Comparison of ENCODE assay signal across 8 mouse cellular contexts in the genomic region with DNA sequence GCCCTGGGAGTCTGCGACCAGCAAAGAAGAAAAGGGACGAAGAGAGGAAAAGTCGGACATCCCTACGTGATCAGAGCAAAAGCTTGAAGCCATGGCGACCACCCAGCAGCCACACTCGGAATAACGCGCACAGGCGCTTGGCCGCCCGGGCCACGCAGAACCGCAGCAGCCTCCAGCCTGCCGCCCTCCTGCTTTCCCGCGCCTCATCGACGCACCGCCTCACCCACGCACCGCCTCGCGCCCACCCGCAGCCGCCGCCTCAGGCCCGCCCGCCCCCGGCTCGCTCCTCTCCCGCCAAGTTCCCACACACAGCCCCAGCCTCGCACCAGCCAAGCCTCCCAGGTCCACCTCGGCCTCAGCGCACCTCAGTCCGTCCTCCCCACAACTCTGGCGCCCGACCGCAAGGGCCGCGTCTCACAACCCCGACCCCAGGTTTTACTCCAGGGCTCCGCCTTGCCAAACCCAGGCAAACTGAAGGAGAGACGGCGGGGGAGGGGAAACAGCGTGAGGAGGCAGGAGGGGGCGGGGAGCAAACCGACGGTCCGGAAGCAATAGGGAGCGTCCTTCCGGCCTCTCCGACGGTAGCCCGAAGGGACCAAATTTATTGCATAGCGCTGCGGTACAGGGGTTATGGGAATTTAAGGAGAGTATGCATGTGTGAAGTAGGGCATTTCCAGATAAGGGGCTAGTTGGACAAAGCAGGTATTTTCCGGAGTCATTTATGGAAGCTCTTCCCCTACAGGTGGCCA. TPM values are rescaled to one million over a fixed set of nuclear protein-coding genes. Genes with fewer than 3 reads are reported as not detected.
DNase-seq lines count a peak whose midpoint lies in the region; ATAC-seq and TF ChIP-seq lines count a peak whose summit lies in the region.
"Not testable (repeated sequence)": the region's sequence is repeated elsewhere in the genome, so short reads cannot be mapped to it uniquely, and the experiment has no call there.

Gene Setdb1 (minus strand): TSS at position 502 of the 749 bp plus-strand sequence.

- DNase-seq in 3134 (ENCODE audit: extremely low read depth, insufficient read length, low spot score), result peak; percentile 88
- DNase-seq in adrenal gland, postnatal 36 days, result peak; percentile 95 to 97
- DNase-seq in heart, adult 18-20 months, result peak; percentile 96 to 98
- DNase-seq in kidney, adult 2 months, result peak; percentile 96
- DNase-seq in spleen, adult 2 months (ENCODE audit: low read depth in 1 of 2, low spot score in 2 of 2), result peak; percentile 78 to 93

- peak; percentile 87 for ATAC-seq in embryonic facial prominence, embryonic 13.5 days (ENCODE audit: insufficient number of reproducible peaks, insufficient read depth, low FRiP score, low TSS enrichment, low read depth)
- ATAC-seq in limb, embryonic 12.5 days (ENCODE audit: insufficient number of reproducible peaks, insufficient read depth, low FRiP score, low TSS enrichment, low read depth), result peak; percentile 91
- ATAC-seq in midbrain, embryonic 15.5 days (replicated peaks), result peak; percentile 97

- peak within 1 kb of the TSS; percentile 49 for H3K4me2 ChIP-seq in embryonic facial prominence, embryonic 13.5 days
- peak within 1 kb of the TSS; percentile 47 for H3K4me2 ChIP-seq in limb, embryonic 12.5 days
- peak within 1 kb of the TSS; percentile 44 for H3K4me2 ChIP-seq in midbrain, embryonic 15.5 days

- under 1% methylated on average over 31 of the region's 57 CpGs for WGBS in embryonic facial prominence, embryonic 13.5 days
- under 1% methylated on average over 36 of the region's 57 CpGs for WGBS in kidney, adult 2 months
- under 1% methylated on average over 31 of the region's 57 CpGs for WGBS in limb, embryonic 12.5 days
- under 1% methylated on average over 25 of the region's 57 CpGs for WGBS in midbrain, embryonic 15.5 days
- WGBS in spleen, adult 2 months, result under 1% methylated on average over 28 of the region's 57 CpGs

- TF ChIP-seq POLR2A in kidney, adult 2 months (IDR thresholded peaks at IDR 0.05; ENCODE audit: low read depth, low read length); spleen, adult 2 months (IDR thresholded peaks at IDR 0.05; ENCODE audit: low read depth, low read length): not testable (repeated sequence)

- peak within 1 kb of the TSS; percentile 55 for H3K27ac ChIP-seq in embryonic facial prominence, embryonic 13.5 days
- not testable (repeated sequence) for H3K27ac ChIP-seq in kidney, adult 2 months (ENCODE audit: insufficient read depth, low read depth, low read length); spleen, adult 2 months (ENCODE audit: insufficient read depth, low read length)
- H3K27ac ChIP-seq in limb, embryonic 12.5 days, result peak within 1 kb of the TSS; percentile 53; the same call in 1 of the 2 replicates
- H3K27ac ChIP-seq in midbrain, embryonic 15.5 days, result 0 out of 2 replicates have a peak within 1 kb of the TSS, but pooled peaks have one; percentile 61

- H3K36me3 ChIP-seq in embryonic facial prominence, embryonic 13.5 days, result peaks cover 19% of the 10 kb centered on the region
- not testable (repeated sequence) for H3K36me3 ChIP-seq in kidney, adult 2 months (ENCODE audit: control insufficient read depth, insufficient read depth, low read length); spleen, adult 2 months (ENCODE audit: control insufficient read depth, insufficient read depth, low read length)
- H3K36me3 ChIP-seq in limb, embryonic 12.5 days, result peaks cover 24% of the 10 kb centered on the region
- peaks cover 13% of the 10 kb centered on the region; the same call in 1 of the 2 replicates for H3K36me3 ChIP-seq in midbrain, embryonic 15.5 days (replicated peaks)

- not testable (repeated sequence) for TF ChIP-seq CTCF in kidney, adult 2 months (conservative IDR thresholded peaks at IDR 0.05; ENCODE audit: insufficient read depth, insufficient read length, low read depth, low read length); spleen, adult 2 months (IDR thresholded peaks at IDR 0.05; ENCODE audit: extremely low read depth, insufficient read depth, insufficient read length, insufficient replicate concordance)

- H3K4me3 ChIP-seq in embryonic facial prominence, embryonic 13.5 days, result peak within 1 kb of the TSS; percentile 52
- peak within 1 kb of the TSS; percentile 76 for H3K4me3 ChIP-seq in kidney, adult 2 months (ENCODE audit: insufficient read depth, low read depth, low read length)
- peak within 1 kb of the TSS; percentile 57 for H3K4me3 ChIP-seq in limb, embryonic 12.5 days (replicated peaks)
- H3K4me3 ChIP-seq in midbrain, embryonic 15.5 days, result peak within 1 kb of the TSS; percentile 45
- H3K4me3 ChIP-seq in spleen, adult 2 months (ENCODE audit: extremely low read depth, insufficient read depth, insufficient read length), result peak within 1 kb of the TSS; percentile 60

- peak within 1 kb of the TSS; percentile 68 for H3K9ac ChIP-seq in embryonic facial prominence, embryonic 13.5 days
- H3K9ac ChIP-seq in limb, embryonic 12.5 days (replicated peaks), result peak within 1 kb of the TSS; percentile 63
- peak within 1 kb of the TSS; percentile 42 for H3K9ac ChIP-seq in midbrain, embryonic 15.5 days

- H3K27me3 ChIP-seq in embryonic facial prominence, embryonic 13.5 days; kidney, adult 2 months (replicated peaks; ENCODE audit: control insufficient read depth, insufficient read depth, low read length); limb, embryonic 12.5 days; midbrain, embryonic 15.5 days (replicated peaks); spleen, adult 2 months (ENCODE audit: control insufficient read depth, insufficient read depth, low read length): not testable (repeated sequence)

- H3K9me3 ChIP-seq in embryonic facial prominence, embryonic 13.5 days; limb, embryonic 12.5 days; midbrain, embryonic 15.5 days: not testable (repeated sequence)

- H3K4me1 ChIP-seq in embryonic facial prominence, embryonic 13.5 days; kidney, adult 2 months (ENCODE audit: control insufficient read depth, insufficient read depth, low read length); limb, embryonic 12.5 days (replicated peaks); midbrain, embryonic 15.5 days; spleen, adult 2 months (ENCODE audit: control insufficient read depth, insufficient read depth, insufficient read length): not testable (repeated sequence)

RNA-seq across cellular contexts. Expression of gene Setdb1, which starts in this region (rescaled TPM):
- 10 to 100 TPM; 25.9 to 29.7 TPM for total RNA-seq in adrenal gland, postnatal 36 days (2021)
- polyA plus RNA-seq in embryonic facial prominence, embryonic 13.5 days (2015; fragmentation: Nextera tagmentation; extraction: Ambion mirVana), result 49.8 and 51.5 TPM in 2 replicates
- total RNA-seq in heart, adult 18-20 months (2021), result 10 to 100 TPM; 10.9 to 11.6 TPM
- 11.4 and 11.6 TPM in 2 replicates for polyA plus RNA-seq in kidney, adult 2 months (2012; rRNA removed)
- 63.7 and 67.2 TPM in 2 replicates for polyA plus RNA-seq in limb, embryonic 12.5 days (2016; fragmentation: Nextera tagmentation; extraction: Ambion mirVana)
- 43.4 and 45.4 TPM in 2 replicates for polyA plus RNA-seq in midbrain, embryonic 15.5 days (2015; fragmentation: Nextera tagmentation; extraction: Ambion mirVana)
- polyA plus RNA-seq in spleen, adult 2 months (2012; rRNA removed), result 9.4 and 10.4 TPM in 2 replicates
